Mouse (Mus musculus): ENCODE data around the gene Wls.

The Wls gene

DNA sequence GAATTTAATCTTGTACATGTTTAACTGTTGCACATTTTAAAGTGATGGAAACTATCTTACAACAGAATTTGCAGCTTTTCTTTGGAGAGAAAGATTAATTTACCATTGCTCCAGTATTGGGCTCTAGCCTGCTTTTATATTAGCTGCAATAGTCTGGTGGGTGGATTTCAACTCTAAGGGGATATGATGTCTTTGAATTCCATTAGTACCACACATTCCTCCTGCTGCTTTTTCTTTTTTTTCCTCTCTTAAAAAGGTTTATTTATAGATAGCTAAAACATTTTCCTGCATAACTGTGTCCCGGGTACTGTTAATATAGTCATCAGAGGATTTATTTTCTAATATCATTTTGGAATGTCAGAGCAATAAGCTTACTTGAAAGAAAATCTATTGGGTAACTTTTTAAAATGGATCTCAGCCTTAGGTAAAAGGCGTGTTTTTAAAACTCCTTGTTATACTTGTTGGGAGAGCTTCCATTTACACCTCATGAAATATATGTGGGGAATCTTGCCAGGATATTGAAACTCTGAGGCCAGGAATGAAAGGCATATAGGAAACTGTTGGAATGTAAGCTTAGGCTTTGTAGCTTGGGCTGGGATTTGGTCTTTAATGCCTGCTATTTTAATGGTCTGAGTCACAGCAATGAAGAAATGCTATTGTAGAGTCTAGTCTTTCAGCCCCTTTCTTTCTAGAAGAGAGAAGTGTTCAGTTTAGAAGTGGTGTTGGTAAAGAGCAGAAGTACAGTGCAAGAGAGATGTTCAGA, 78.0 kb downstream of the Wls start:
- DNase-seq (ENCODE audit: low read depth), result no peak
